Mouse (Mus musculus) forebrain, embryonic 16.5 days (tissue): ENCODE measurements around the gene Spata5. TPM values are rescaled to one million over a fixed set of nuclear protein-coding genes. Genes with fewer than 3 reads are reported as not detected.

Experiments
- ATAC-seq: fragments of 200-750 bp; cut with Nextera tagmentation; 2 replicates; pipeline ENCODE4 v1.8.0; 2017; ENCODE audit warnings: mild to moderate bottlenecking, moderate library complexity
- H3K27ac ChIP-seq: fragments of 300-500 bp; sonication (generic); 2 replicates; pipeline ENCODE4 v1.5.1; 2014; ENCODE audit warnings: low read length, control low read depth
- H3K27me3 ChIP-seq: fragments of 300-500 bp; sonication (generic); replicated peaks from 2 replicates; pipeline ENCODE4 v1.6.1; 2014; ENCODE audit warnings: low read length; ENCODE audit not compliant: control insufficient read depth, insufficient read depth
- H3K36me3 ChIP-seq: fragments of 300-500 bp; sonication (generic); 2 replicates; pipeline ENCODE4 v1.6.1; 2014; ENCODE audit not compliant: control insufficient read depth, insufficient read depth
- H3K4me1 ChIP-seq: fragments of 300-500 bp; sonication (generic); replicated peaks from 2 replicates; pipeline ENCODE4 v1.6.1; 2014; ENCODE audit warnings: low read length; ENCODE audit not compliant: control insufficient read depth, insufficient read depth
- H3K4me2 ChIP-seq: fragments of 300-500 bp; sonication (generic); 2 replicates; pipeline ENCODE4 v1.6.1; 2014; ENCODE audit warnings: mild to moderate bottlenecking, low read length, control low read depth
- H3K4me3 ChIP-seq: fragments of 300-500 bp; sonication (generic); replicated peaks from 2 replicates; pipeline ENCODE4 v1.5.1; 2014; ENCODE audit warnings: mild to moderate bottlenecking, low read length, control low read depth
- H3K9ac ChIP-seq: fragments of 300-500 bp; sonication (generic); replicated peaks from 2 replicates; pipeline ENCODE4 v1.6.1; 2014; ENCODE audit warnings: low read depth, low read length, control low read depth
- H3K9me3 ChIP-seq: fragments of 300-500 bp; sonication (generic); 2 replicates; pipeline ENCODE4 v1.6.1; 2016; ENCODE audit warnings: low read length; ENCODE audit not compliant: control insufficient read depth
- WGBS: fragments of 180-500 bp; shearing (Covaris S2); extraction: QIAGEN DNeasy Blood & Tissue Kit; methylation state at CpG from one replicate; pipeline ENCODE4 v1.1.7; 2014; 5-methylcytosine and 5-hydroxymethylcytosine counted together
- polyA plus RNA-seq: library from polyadenylated mRNA; unstranded; fragments of >200 nt; fragmentation: Nextera tagmentation; extraction: Ambion mirVana; gene quantifications from 2 replicates; pipeline ENCODE4 v1.2.1, GENCODE M21; 2015

Gene Spata5
- polyA plus RNA-seq, 1 experiment from 2014 or later = 37.6 TPM

GRCm38 (mm10) chr3:37614878-37615650 lies 195.4 kb downstream of the Spata5 start:
- WGBS = 87% methylated on average over 10 of the region's 10 CpGs
- H3K4me1 ChIP-seq = no peaks in the 10 kb centered on the region
- H3K9me3 ChIP-seq = no peaks in the 10 kb centered on the region; the same call in 1 of the 2 replicates
- H3K4me2 ChIP-seq = no peak overlapping the region
- no peaks in the 10 kb centered on the region for H3K36me3 ChIP-seq
- no peak overlapping the region for H3K9ac ChIP-seq
- H3K27me3 ChIP-seq = no peaks in the 10 kb centered on the region
- H3K27ac ChIP-seq = no peak overlapping the region
- ATAC-seq = no peak
- H3K4me3 ChIP-seq = no peak overlapping the region

- ATAC-seq = no peak
- Histone ChIP-seq H3K27ac (no peak overlapping the region), H3K4me2 (no peak overlapping the region)
Measured at GRCm38 (mm10) chr3:37616586-37617547, 197.2 kb downstream of the Spata5 start.

More at GRCm38 (mm10) chr3:37616586-37617547, 197.2 kb downstream of the Spata5 start:
- Histone ChIP-seq H3K9me3 (no peaks in the 10 kb centered on the region; the same call in 1 of the 2 replicates), H3K4me1 (no peaks in the 10 kb centered on the region), H3K4me3 (no peak overlapping the region), H3K9ac (no peak overlapping the region), H3K27me3 (no peaks in the 10 kb centered on the region), H3K36me3 (no peaks in the 10 kb centered on the region)
- 21% methylated on average over 21 of the region's 21 CpGs for WGBS

Other genes starting within 250 kb of the Spata5 start
- gene Il21, start 187.3 kb upstream of the Spata5 start, polyA plus RNA-seq = not detected in 2 replicates
- 5.8 and 6.1 TPM in 2 replicates for gene Bbs12, start 107.3 kb upstream of the Spata5 start, polyA plus RNA-seq
- 1.8 and 2.8 TPM in 2 replicates for gene Cetn4, start 107.2 kb upstream of the Spata5 start, polyA plus RNA-seq
- gene Fgf2, start 71.5 kb upstream of the Spata5 start, polyA plus RNA-seq = 0.39 and 0.41 TPM in 2 replicates
- gene Nudt6, start 315 bp downstream of the Spata5 start, polyA plus RNA-seq = 5.0 and 6.6 TPM in 2 replicates
- gene Spry1, start 220.1 kb downstream of the Spata5 start, polyA plus RNA-seq = 6.4 and 6.6 TPM in 2 replicates